Mouse (Mus musculus): ENCODE data around the gene Fgf3.

- no peak for TF ChIP-seq CTCF (IDR thresholded peaks at IDR 0.05; ENCODE audit: extremely low read depth, insufficient read depth, low read length)
- TF ChIP-seq POLR2A (IDR thresholded peaks at IDR 0.05; ENCODE audit: extremely low read depth, insufficient read depth, low read length) = no peak
Observed at GRCm38 (mm10) chr7:144874226-144874625, 36.3 kb downstream of the Fgf3 start.
